Mouse (Mus musculus) Patski (cell line): Measurements from ENCODE around the gene Tbl1x. TPM values are rescaled to one million over a fixed set of nuclear protein-coding genes. Genes with fewer than 3 reads are reported as not detected.
"Not testable (repeated sequence)": the region's sequence is repeated elsewhere in the genome, so short reads cannot be mapped to it uniquely, and the experiment has no call there.

Experiments used
- ATAC-seq: fragments of 100-300 bp; one replicate; pipeline ENCODE4 v1.8.0; 2021
- CTCF ChIA-PET: fragments of 350-600 bp; sonication (Branson Sonifier 250); formaldehyde crosslinking; loops from one replicate; lab custom pipeline; 2022; ENCODE audit warnings: inconsistent platforms; lab: Charles Lee
- POLR2A ChIA-PET: fragments of 350-600 bp; sonication (Branson Sonifier 250); formaldehyde crosslinking; loops from one replicate; lab custom pipeline; 2022; ENCODE audit warnings: antibody characterized with exemption, inconsistent platforms; lab: Charles Lee
- DNase-seq: peaks from one replicate; pipeline ENCODE4 v3.0.0-alpha.2; 2011; ENCODE audit warnings: low read depth, low spot score
- H3K27me3 ChIP-seq: fragments of 371-371 bp; one replicate; pipeline ENCODE4 v1.5.1; 2021
- CTCF ChIP-seq: fragments of 100-300 bp; IDR thresholded peaks from one replicate; pipeline ENCODE4 v1.5.1; 2021
- in situ Hi-C: fragments of 300-500 bp; cut with MboI; formaldehyde crosslinking; loops from 3 replicates; pipeline ENCODE4 v1.11.1; 2018; ENCODE audit warnings: low pct_unique_long_range_greater_than_20kb, mixed read lengths
- polyA plus RNA-seq: library from polyadenylated mRNA; unstranded; gene quantifications from one replicate; pipeline ENCODE4 v1.2.3, GENCODE M21; 2021

Gene Tbl1x
- polyA plus RNA-seq, 1 experiment from 2014 or later, result 67.2 TPM

DNA sequence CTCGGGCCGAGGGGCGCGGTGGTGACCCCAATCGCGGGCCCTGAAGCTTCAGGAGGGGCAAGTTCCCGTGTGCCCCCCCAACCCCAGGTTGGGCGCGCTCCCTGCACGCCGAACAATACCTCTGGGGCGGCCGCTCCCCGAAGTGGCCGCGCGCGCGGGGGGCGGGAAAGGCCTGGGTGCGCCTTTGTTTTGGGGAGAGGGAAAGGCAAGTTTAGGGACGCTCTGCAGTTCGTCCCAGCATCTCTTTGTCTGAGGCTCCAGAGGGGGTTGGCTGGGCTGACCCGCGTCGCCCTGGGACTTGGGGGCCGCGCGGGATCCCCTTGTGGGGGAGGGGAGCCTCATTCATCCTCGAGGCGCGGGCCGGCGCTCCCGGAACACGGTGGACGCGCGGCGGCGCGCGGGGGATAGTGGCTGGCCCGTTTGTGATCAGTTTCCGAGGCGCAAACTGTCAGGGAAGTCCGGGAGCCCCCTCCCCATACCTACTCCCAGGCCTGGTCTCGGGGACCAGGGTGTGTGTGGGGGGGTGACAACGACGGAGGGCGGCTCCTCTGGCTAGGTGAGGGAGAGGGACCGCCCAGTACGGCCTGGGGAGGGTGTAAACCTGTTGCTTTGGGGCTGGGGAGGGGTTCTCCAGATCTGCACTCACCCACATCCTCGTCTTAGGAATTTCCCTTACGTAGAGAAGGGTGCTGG is 634 bp downstream of the Tbl1x start:
- ATAC-seq (peak; percentile 11), DNase-seq (no peak)
- no peaks in the 10 kb centered on the region for H3K27me3 ChIP-seq
- POLR2A ChIA-PET, result no interaction called here
- in situ Hi-C loops, result no loop called here
- no peak for TF ChIP-seq CTCF
- CTCF ChIA-PET, result interaction anchor here (1.4 kb wide), 1 partner anchor 45 kb away, joined by 3 read pairs; no protein-coding TSS in a partner anchor

GRCm38 (mm10) chrX:77511994-77512485 is 1.2 kb downstream of the Tbl1x start:
- ChIA-PET POLR2A (interaction anchor here (0.5 kb wide), 1 partner anchor 34 kb away, joined by 5 read pairs; no protein-coding TSS in a partner anchor), CTCF (interaction anchor here (1.4 kb wide), 1 partner anchor 45 kb away, joined by 3 read pairs; no protein-coding TSS in a partner anchor)
- no peak for ATAC-seq
- in situ Hi-C loops, result no loop called here
- TF ChIP-seq CTCF, result no peak
- DNase-seq, result no peak
- no peaks in the 10 kb centered on the region for H3K27me3 ChIP-seq

DNA sequence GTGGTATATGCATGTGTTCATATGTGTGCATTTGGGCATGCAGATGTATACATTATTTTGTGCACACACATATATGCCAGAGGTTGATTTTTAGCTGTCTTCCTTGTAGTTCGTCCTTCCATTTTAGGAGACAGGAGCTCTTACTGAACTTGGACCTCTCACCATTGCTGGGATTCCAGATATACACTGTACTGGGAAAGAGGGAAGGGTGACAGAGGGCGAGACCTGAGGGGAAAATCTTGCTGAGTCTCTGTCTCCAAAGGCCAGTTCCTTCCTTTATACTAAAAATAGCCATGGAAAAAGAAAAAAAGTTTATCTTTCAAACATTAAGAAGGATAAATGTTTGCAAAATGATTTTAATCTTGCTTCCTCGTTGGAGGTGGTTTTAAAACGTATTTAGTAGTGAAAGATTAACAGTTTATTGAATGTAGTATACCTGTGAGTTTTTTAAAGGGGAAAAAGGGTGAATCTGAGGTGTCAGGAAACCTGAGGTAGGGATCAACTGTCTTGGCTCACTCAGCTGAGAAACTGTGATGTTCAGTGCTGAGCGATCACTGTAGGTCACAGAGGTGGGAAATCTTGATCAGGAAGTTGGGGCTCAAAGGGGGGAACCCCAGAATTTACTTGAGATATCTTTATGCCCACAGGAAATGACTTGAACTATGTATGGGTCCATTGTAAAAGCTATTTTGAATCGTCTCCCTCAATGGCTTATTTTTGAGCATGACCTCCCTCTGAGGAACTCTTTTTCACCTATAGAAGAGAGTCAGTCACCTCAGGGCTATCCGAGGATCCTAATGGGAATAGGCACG is 6.7 kb downstream of the Tbl1x start:
- ChIA-PET CTCF (no interaction called here), POLR2A (no interaction called here)
- H3K27me3 ChIP-seq, result peaks cover 3% of the 10 kb centered on the region
- in situ Hi-C loops, result no loop called here
- TF ChIP-seq CTCF, result no peak
- ATAC-seq, result no peak
- DNase-seq, result no peak

- DNase-seq (no peak), ATAC-seq (no peak)
- ChIA-PET POLR2A (interaction anchor here (0.7 kb wide), 1 partner anchor 80 kb away, joined by 5 read pairs; no protein-coding TSS in a partner anchor), CTCF (no interaction called here)
- peaks cover 3% of the 10 kb centered on the region for H3K27me3 ChIP-seq
- TF ChIP-seq CTCF, result no peak
- in situ Hi-C loops, result no loop called here
Observed at GRCm38 (mm10) chrX:77518929-77519328, 8.1 kb downstream of the Tbl1x start.

DNA sequence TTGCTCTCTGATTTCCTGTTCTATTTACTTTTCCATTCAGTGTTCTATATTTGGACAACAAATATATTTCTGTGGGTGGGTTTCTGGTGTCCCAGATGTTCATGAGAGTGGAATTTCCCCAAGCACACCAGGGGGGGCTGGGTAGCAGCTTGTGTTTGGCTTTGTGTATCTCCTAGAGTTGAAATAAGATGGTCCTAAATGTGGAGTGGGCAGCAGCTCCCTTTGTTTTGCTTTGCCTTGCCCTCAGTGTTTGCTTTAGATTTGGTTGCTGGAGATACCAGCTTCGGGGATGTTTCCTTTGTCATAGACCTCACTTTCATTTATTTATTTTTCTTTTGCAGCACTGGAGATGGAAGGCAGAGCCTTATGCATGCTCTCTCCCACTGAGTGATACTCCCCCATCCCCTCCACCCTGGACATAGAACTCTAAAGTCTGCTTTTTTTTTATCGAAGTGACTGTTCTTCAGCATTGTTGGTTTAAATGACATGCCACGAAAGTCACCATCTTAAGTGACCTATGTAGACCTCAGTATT is 12.1 kb downstream of the Tbl1x start:
- peaks cover 6% of the 10 kb centered on the region for H3K27me3 ChIP-seq
- ATAC-seq (no peak), DNase-seq (no peak)
- no peak for TF ChIP-seq CTCF
- POLR2A ChIA-PET, result no interaction called here
- in situ Hi-C loops, result no loop called here
- CTCF ChIA-PET, result interaction anchor here (1.0 to 1.1 kb wide), 2 partner anchors 11 to 13 kb away, joined by 3 read pairs; no protein-coding TSS in a partner anchor

DNA sequence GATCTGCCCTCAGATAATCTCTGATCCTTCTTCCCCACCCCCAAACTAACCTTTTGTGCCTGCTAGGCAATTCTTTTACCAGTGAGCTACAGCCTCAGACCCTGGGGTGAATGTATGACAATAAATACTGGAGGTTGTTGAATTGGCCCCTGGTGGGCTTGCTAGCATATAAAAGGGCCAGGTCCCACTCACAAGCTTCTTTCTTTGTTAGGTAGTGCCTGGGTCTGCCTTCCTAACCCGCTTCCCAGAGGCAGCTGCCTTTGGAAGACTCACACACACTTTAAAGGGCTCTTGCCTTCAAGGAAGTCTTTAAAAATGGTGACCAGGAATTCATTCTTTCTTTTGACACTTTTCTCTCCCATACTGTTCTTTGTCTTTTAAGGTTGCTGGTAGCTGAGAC is 14.4 kb downstream of the Tbl1x start:
- peaks cover 13% of the 10 kb centered on the region for H3K27me3 ChIP-seq
- ChIA-PET CTCF (interaction anchor here (0.9 kb wide), 1 partner anchor 11 kb away, joined by 3 read pairs; no protein-coding TSS in a partner anchor), POLR2A (no interaction called here)
- TF ChIP-seq CTCF, result no peak
- ATAC-seq (no peak), DNase-seq (no peak)
- in situ Hi-C loops, result loop anchor here (5.0 kb wide), 1 partner anchor 102 kb away; no protein-coding TSS in a partner anchor

DNA sequence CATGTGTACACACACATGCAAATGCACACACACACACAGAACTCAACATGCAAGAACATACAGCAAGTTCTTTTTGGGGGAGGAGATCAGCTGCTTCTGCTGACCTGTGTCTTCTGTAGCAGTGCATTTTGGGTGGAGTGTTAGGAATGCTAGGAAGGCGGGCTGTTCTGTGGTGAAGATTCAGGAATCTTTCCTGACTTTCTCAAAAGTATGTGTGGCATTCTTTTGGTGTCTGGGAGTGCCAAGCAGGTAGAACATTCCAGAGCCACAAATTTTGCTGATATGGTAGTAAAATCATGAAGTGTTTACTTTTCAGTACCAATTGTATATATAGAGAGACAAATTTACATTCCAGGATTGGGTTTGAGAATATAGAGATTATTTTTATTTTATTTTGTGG is 17.6 kb downstream of the Tbl1x start:
- DNase-seq (no peak), ATAC-seq (no peak)
- peaks cover 11% of the 10 kb centered on the region for H3K27me3 ChIP-seq
- ChIA-PET POLR2A (no interaction called here), CTCF (no interaction called here)
- TF ChIP-seq CTCF, result no peak
- in situ Hi-C loops, result loop anchor here (5.0 kb wide), 1 partner anchor 99 kb away; no protein-coding TSS in a partner anchor

DNA sequence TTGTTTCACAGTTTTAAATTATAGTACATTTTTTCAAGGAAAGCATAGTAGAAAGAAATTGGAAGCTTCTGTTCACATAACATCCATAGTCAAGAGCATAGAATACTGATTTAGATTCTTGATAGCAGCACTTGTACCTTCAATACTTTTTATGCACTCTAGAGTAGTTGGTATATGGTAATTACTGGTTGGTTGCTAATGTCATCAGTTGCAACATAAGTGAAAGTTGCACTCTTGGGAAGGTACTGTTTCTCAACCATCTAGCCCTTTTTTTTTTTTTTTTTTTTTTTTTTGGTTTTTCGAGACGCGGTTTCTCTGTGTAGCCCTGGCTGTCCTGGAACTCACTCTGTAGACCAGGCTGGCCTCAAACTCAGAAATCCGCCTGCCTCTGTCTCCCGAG is 20.2 kb downstream of the Tbl1x start:
- in situ Hi-C loops, result no loop called here
- no peak for ATAC-seq
- no peak for DNase-seq
- H3K27me3 ChIP-seq, result peaks cover 9% of the 10 kb centered on the region
- TF ChIP-seq CTCF, result no peak
- ChIA-PET CTCF (no interaction called here), POLR2A (no interaction called here)

- ChIA-PET CTCF (interaction anchor here (0.9 kb wide), 1 partner anchor 11 kb away, joined by 3 read pairs; no protein-coding TSS in a partner anchor), POLR2A (interaction anchor here (1.8 kb wide), 1 partner anchor 10 kb away, joined by 5 read pairs; no protein-coding TSS in a partner anchor)
- H3K27me3 ChIP-seq, result peaks cover 26% of the 10 kb centered on the region
- in situ Hi-C loops, result no loop called here
- no peak for TF ChIP-seq CTCF
- no peak for DNase-seq
- ATAC-seq, result no peak
Observed at GRCm38 (mm10) chrX:77533922-77534321, 23.1 kb downstream of the Tbl1x start.

GRCm38 (mm10) chrX:77539770-77540169 is 29.0 kb downstream of the Tbl1x start:
- DNase-seq, POLR2A ChIA-PET, ATAC-seq: not testable (repeated sequence)
- CTCF ChIA-PET, result interaction anchor here (1.7 kb wide), 1 partner anchor 28 kb away, joined by 3 read pairs; no protein-coding TSS in a partner anchor
- in situ Hi-C loops, result loop anchor here (10.0 kb wide), 1 partner anchor 65 kb away; no protein-coding TSS in a partner anchor
- H3K27me3 ChIP-seq, result peaks cover 39% of the 10 kb centered on the region
